In the genomic region with DNA sequence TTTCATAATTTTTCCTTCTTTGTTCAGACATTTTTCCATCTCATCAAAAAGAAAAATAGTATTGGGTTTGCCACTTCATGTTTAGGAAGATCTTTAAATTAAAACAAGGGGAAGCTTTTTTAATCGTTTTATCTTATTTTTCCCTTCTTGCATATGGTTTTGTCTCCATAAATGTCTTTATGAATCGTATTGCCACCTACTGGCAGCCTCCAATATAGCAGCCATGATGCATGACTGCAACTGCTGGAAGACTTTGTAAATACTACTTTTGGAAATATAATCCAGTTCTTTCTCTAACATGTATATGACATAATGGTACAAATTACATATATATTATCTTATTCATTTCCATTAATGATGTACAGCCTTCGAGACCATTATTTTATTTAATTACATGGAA, we compare ENCODE assay signal across 8 mouse cellular contexts.
DNase-seq lines count a peak whose midpoint lies in the region; ATAC-seq and TF ChIP-seq lines count a peak whose summit lies in the region.

No protein-coding gene starts in this region.

- no peak for ATAC-seq in heart, embryonic 12.5 days (ENCODE audit: insufficient number of reproducible peaks, low FRiP score)
- ATAC-seq in CD4-positive, CD25-positive, alpha-beta regulatory T cell, adult 4 months, result peak; percentile 75
- no peak for ATAC-seq in lung, postnatal 0 days

- H3K27ac ChIP-seq in heart, embryonic 12.5 days (ENCODE audit: poor library complexity, severe bottlenecking), result no peak overlapping the region
- no peak overlapping the region for H3K27ac ChIP-seq in lung, postnatal 0 days (ENCODE audit: low read length)
- no peak overlapping the region for H3K27ac ChIP-seq in spleen, adult 2 months (ENCODE audit: insufficient read depth, low read length)

- peak; percentile 16 to 75 for DNase-seq in heart, adult 18-20 months
- peak; percentile 79 for DNase-seq in brain, adult 2 months (ENCODE audit: low read depth, low spot score)
- peak; percentile 60 to 62 for DNase-seq in frontal cortex, postnatal 25 days (ENCODE audit: low spot score in 2 of 2)
- DNase-seq in layer of hippocampus, adult 8-10 months (ENCODE audit: low spot score in 2 of 2), result peak; percentile 14 to 71
- DNase-seq in lung, postnatal 0 days (ENCODE audit: low spot score), result peak; percentile 78
- peak; percentile 1 to 38 for DNase-seq in spleen, adult 2 months (ENCODE audit: low read depth in 1 of 2, low spot score in 2 of 2)

- H3K4me3 ChIP-seq in heart, embryonic 12.5 days, result no peak overlapping the region
- no peak overlapping the region for H3K4me3 ChIP-seq in lung, postnatal 0 days (ENCODE audit: low read depth, low read length)
- no peak overlapping the region for H3K4me3 ChIP-seq in spleen, adult 2 months (ENCODE audit: extremely low read depth, insufficient read depth, insufficient read length)

- H3K36me3 ChIP-seq in heart, embryonic 12.5 days, result no peaks in the 10 kb centered on the region
- no peaks in the 10 kb centered on the region for H3K36me3 ChIP-seq in lung, postnatal 0 days (ENCODE audit: insufficient read depth, low read length)
- no peaks in the 10 kb centered on the region for H3K36me3 ChIP-seq in spleen, adult 2 months (ENCODE audit: control insufficient read depth, insufficient read depth, low read length)

- H3K4me1 ChIP-seq in heart, embryonic 12.5 days (replicated peaks), result no peaks in the 10 kb centered on the region
- no peaks in the 10 kb centered on the region for H3K4me1 ChIP-seq in lung, postnatal 0 days (ENCODE audit: insufficient read depth, low read depth, low read length)
- no peaks in the 10 kb centered on the region for H3K4me1 ChIP-seq in spleen, adult 2 months (ENCODE audit: control insufficient read depth, insufficient read depth, insufficient read length)

- H3K9ac ChIP-seq in heart, embryonic 12.5 days, result no peak overlapping the region
- H3K9ac ChIP-seq in lung, postnatal 0 days (replicated peaks; ENCODE audit: low read depth), result no peak overlapping the region

- TF ChIP-seq POLR2A in spleen, adult 2 months (IDR thresholded peaks at IDR 0.05; ENCODE audit: low read depth, low read length), result no peak

- no peaks in the 10 kb centered on the region for H3K9me3 ChIP-seq in heart, embryonic 12.5 days (replicated peaks)
- no peaks in the 10 kb centered on the region for H3K9me3 ChIP-seq in lung, postnatal 0 days (ENCODE audit: low read length)

- no peak overlapping the region for H3K4me2 ChIP-seq in heart, embryonic 12.5 days
- H3K4me2 ChIP-seq in lung, postnatal 0 days (replicated peaks; ENCODE audit: low read depth, low read length), result no peak overlapping the region

- WGBS in heart, embryonic 12.5 days, result 19% methylated on average over 3 of the region's 3 CpGs
- 9% methylated on average over 3 of the region's 3 CpGs for WGBS in lung, postnatal 0 days
- 13% methylated on average over 3 of the region's 3 CpGs for WGBS in spleen, adult 2 months

- H3K27me3 ChIP-seq in heart, embryonic 12.5 days (replicated peaks), result no peaks in the 10 kb centered on the region
- H3K27me3 ChIP-seq in lung, postnatal 0 days (replicated peaks; ENCODE audit: insufficient read depth, low read length), result no peaks in the 10 kb centered on the region
- no peaks in the 10 kb centered on the region for H3K27me3 ChIP-seq in spleen, adult 2 months (ENCODE audit: control insufficient read depth, insufficient read depth, low read length)

- TF ChIP-seq CTCF in lung, postnatal 0 days (IDR thresholded peaks at IDR 0.05), result peak; percentile 81
- no peak for TF ChIP-seq CTCF in spleen, adult 2 months (IDR thresholded peaks at IDR 0.05; ENCODE audit: extremely low read depth, insufficient read depth, insufficient read length, insufficient replicate concordance)

- TF ChIP-seq EP300 in lung, postnatal 0 days (IDR thresholded peaks at IDR 0.05), result no peak

Comparison
In these comparisons a context has a peak if more than half of its experiments do, and no peak if none do; other contexts are left out.
1. DNase-seq: peak in every context shown above with its lines; median percentile 79 in brain, adult 2 months; 78 in lung, postnatal 0 days; 61 in frontal cortex, postnatal 25 days; 46 in heart, adult 18-20 months; 42 in layer of hippocampus, adult 8-10 months; 20 in spleen, adult 2 months.